Mouse (Mus musculus): Measurements from ENCODE around the gene Itga2b.
"Not testable (repeated sequence)": the region's sequence is repeated elsewhere in the genome, so short reads cannot be mapped to it uniquely, and the experiment has no call there.

Gene Itga2b

DNA sequence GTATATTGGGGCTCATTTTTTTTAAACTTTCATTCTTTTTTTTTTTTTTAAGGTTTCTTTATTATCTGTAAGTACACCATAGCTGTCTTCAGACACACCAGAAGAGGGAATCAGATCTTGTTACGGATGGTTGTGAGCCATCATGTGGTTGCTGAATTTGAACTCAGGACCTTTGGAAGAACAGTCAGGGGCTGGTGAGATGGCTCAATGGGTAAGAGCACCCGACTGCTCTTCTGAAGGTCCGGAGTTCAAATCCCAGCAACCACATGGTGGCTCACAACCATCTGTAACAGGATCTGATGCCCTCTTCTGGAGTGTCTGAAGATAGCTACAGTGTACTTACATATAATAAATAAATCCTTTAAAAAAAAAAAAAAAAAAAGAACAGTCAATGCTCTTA is 59.6 kb downstream of the Itga2b start:
- not testable (repeated sequence) for DNase-seq

GRCm38 (mm10) chr11:102409795-102410330 is 60.1 kb downstream of the Itga2b start:
- no peak for DNase-seq

DNA sequence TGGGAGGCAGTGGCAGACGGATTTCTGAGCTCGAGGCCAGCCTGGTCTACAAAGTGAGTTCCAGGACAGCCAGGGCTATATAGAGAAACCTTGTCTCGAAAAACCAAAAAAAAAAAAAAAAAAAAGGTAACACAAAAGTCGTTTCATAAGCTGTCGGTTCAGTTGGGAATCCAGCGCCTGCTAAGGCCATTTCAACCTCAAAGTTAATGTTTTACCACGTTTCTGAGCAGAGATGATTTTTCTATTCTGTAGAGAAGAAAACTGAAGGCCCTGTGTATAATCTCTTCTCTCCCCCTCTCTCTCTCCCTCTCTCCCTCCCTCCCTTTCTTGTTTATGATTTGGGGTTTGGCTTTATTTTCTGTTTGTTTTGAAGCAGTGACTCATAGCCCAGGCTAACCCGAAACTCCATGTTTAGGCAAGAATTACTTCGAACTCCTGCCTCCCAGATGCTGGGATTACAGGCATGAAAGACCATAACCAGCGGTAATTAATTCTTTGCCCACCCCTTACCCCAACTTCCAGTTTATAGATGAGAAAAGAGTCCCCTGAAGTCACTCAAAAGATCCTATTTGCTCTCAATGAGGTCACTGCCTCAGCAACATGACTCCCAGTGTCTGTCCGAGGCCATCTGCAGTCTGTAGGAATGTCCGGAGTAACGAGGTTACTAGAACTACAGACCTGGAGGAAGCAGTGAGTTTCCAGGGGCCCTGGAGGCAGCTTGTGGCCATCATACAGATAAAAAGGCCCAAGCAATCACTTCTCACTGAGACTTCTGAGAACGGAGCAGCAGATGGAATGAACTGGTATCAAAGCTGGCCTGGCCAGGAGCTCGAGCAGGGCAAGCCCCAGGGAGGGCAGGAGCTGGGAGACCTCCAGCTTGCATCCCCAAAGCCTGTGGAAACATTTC is 60.8 kb downstream of the Itga2b start:
- DNase-seq, result no peak

- DNase-seq, result peak; percentile 90
Measured at GRCm38 (mm10) chr11:102408344-102408876, 61.5 kb downstream of the Itga2b start.

GRCm38 (mm10) chr11:102407834-102408215 is 62.1 kb downstream of the Itga2b start, which contains the start of gene Slc25a39:
Gene Slc25a39, minus strand, starts transcription at chr11:102407946.
- DNase-seq, result no peak

- peak; percentile 88 for DNase-seq
Measured at GRCm38 (mm10) chr11:102406900-102407833, 62.8 kb downstream of the Itga2b start.

GRCm38 (mm10) chr11:102406401-102406800 is 63.5 kb downstream of the Itga2b start:
- DNase-seq, result no peak

GRCm38 (mm10) chr11:102405544-102406285 is 64.2 kb downstream of the Itga2b start:
- DNase-seq, result no peak

- DNase-seq, result no peak
Measured at GRCm38 (mm10) chr11:102404161-102405010, 65.5 kb downstream of the Itga2b start.

- DNase-seq, result no peak
Measured at GRCm38 (mm10) chr11:102403657-102404056, 66.3 kb downstream of the Itga2b start.
